Comparison of ENCODE assay signal across 9 mouse cellular contexts in the genomic region with DNA sequence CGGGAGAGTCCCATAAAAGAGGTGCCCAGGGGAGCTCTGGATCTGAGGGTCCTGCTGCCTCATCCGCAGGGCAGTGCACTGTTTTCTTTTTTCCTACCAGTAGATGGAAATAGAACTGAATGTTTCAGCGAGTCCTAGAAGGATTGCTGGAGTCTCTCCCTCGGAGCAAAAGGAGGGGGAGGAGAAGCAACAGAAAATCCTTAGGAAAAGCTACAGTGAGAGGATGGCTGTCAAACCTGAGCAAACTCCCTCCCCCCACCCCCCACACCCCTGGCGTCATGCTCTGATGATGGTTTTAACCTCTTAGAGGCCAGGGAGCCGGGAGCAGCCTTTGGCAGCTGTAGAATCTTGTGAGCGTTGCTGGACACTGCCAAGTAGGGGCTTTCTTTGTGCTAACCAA.
A peak's percentile ranks its signal among the peaks of the same experiment; 100 is the strongest.
DNase-seq lines count a peak whose midpoint lies in the region; ATAC-seq lines count a peak whose summit lies in the region.
"Had no signal": no experiment of that assay in that cellular context is flagged by ENCODE, and none has a peak within 500 bp of the region (broad histone marks: within the 10 kb centered on the region; RNA-seq: fewer than 3 reads in every experiment).

No protein-coding gene starts in this region.

- H3K27ac ChIP-seq in hindbrain, embryonic 10.5 days = peak overlapping the region; percentile 50
- H3K27ac ChIP-seq in neural tube, embryonic 12.5 days = no peak overlapping the region
- H3K27ac ChIP-seq: liver, embryonic 15.5 days had no signal

- H3K4me1 ChIP-seq in hindbrain, embryonic 10.5 days (replicated peaks) = peaks cover 27% of the 10 kb centered on the region
- H3K4me1 ChIP-seq in neural tube, embryonic 12.5 days = peaks cover 13% of the 10 kb centered on the region
- H3K4me1 ChIP-seq: liver, embryonic 15.5 days had no signal

- peak; percentile 11 to 21 for DNase-seq in layer of hippocampus, postnatal 10 days (ENCODE audit: low spot score in 2 of 2)
- DNase-seq in layer of hippocampus, adult 9-10 months (ENCODE audit: low spot score) = no peak
- peak; percentile 34 for DNase-seq in embryo, embryonic 10.5 days (ENCODE audit: low spot score)
- DNase-seq in hindbrain, embryonic 10.5 days (ENCODE audit: low spot score) = peak; percentile 17
- no peak for DNase-seq in cerebellum, adult 8-10 months
- DNase-seq in gastrocnemius, postnatal 36 days = no peak
- no peak for DNase-seq in urinary bladder, postnatal 25 days (ENCODE audit: low spot score)

- H3K9me3 ChIP-seq in hindbrain, embryonic 10.5 days = no peaks in the 10 kb centered on the region
- no peaks in the 10 kb centered on the region for H3K9me3 ChIP-seq in neural tube, embryonic 12.5 days
- H3K9me3 ChIP-seq: liver, embryonic 15.5 days had no signal

- no peak overlapping the region for H3K9ac ChIP-seq in neural tube, embryonic 12.5 days
- H3K9ac ChIP-seq: liver, embryonic 15.5 days had no signal

- 15% methylated on average over 7 of the region's 7 CpGs for WGBS in hindbrain, embryonic 10.5 days
- WGBS in neural tube, embryonic 12.5 days = 14% methylated on average over 7 of the region's 7 CpGs

- H3K4me2 ChIP-seq in neural tube, embryonic 12.5 days (replicated peaks) = peak overlapping the region; percentile 14; the same call in 1 of the 2 replicates
- H3K4me2 ChIP-seq: liver, embryonic 15.5 days had no signal

- no peak for ATAC-seq in neural tube, embryonic 12.5 days (ENCODE audit: low FRiP score, low read depth)

- H3K4me3 ChIP-seq in hindbrain, embryonic 10.5 days = no peak overlapping the region
- no peak overlapping the region for H3K4me3 ChIP-seq in neural tube, embryonic 12.5 days
- H3K4me3 ChIP-seq: liver, embryonic 15.5 days had no signal

- intact Hi-C loops in gastrocnemius, postnatal 36 days (cut with DNase I) = no loop called here

- H3K36me3 ChIP-seq in hindbrain, embryonic 10.5 days = no peaks in the 10 kb centered on the region
- no peaks in the 10 kb centered on the region for H3K36me3 ChIP-seq in neural tube, embryonic 12.5 days
- H3K36me3 ChIP-seq: liver, embryonic 15.5 days had no signal

- H3K27me3 ChIP-seq in hindbrain, embryonic 10.5 days (ENCODE audit: insufficient read depth, poor library complexity, severe bottlenecking) = no peaks in the 10 kb centered on the region
- H3K27me3 ChIP-seq in neural tube, embryonic 12.5 days (replicated peaks) = no peaks in the 10 kb centered on the region
- H3K27me3 ChIP-seq: liver, embryonic 15.5 days had no signal

Comparison
In these comparisons a context has a peak if more than half of its experiments do, and no peak if none do; other contexts are left out.
1. DNase-seq: peak in layer of hippocampus, postnatal 10 days (2 of 2), embryo, embryonic 10.5 days (single experiment) and hindbrain, embryonic 10.5 days (single experiment); none in layer of hippocampus, adult 9-10 months (single experiment), cerebellum, adult 8-10 months (single experiment), gastrocnemius, postnatal 36 days (0 of 2) and urinary bladder, postnatal 25 days (single experiment).